Mouse (Mus musculus): ENCODE data around the gene Dnajc28.
"Not testable (repeated sequence)": the region's sequence is repeated elsewhere in the genome, so short reads cannot be mapped to it uniquely, and the experiment has no call there.

The Dnajc28 gene

GRCm38 (mm10) chr16:91618511-91619501, at the start of gene Dnajc28:
TSS of gene Dnajc28 (minus strand) at chr16:91619026.
- peak; percentile 86 for DNase-seq

GRCm38 (mm10) chr16:91663795-91664194, 45.0 kb upstream of the Dnajc28 start:
- no peak for DNase-seq

- DNase-seq = no peak
Measured at GRCm38 (mm10) chr16:91662336-91662735, 43.5 kb upstream of the Dnajc28 start.

- DNase-seq = no peak
Measured at GRCm38 (mm10) chr16:91661397-91661796, 42.6 kb upstream of the Dnajc28 start.

- no peak for DNase-seq
Measured at GRCm38 (mm10) chr16:91659798-91660197, 41.0 kb upstream of the Dnajc28 start.

- no peak for DNase-seq
Measured at GRCm38 (mm10) chr16:91658471-91658870, 39.6 kb upstream of the Dnajc28 start.

GRCm38 (mm10) chr16:91657285-91657684, 38.5 kb upstream of the Dnajc28 start:
- no peak for DNase-seq

GRCm38 (mm10) chr16:91655285-91655684, 36.5 kb upstream of the Dnajc28 start:
- no peak for DNase-seq

- DNase-seq = no peak
Measured at GRCm38 (mm10) chr16:91652191-91652590, 33.4 kb upstream of the Dnajc28 start.

GRCm38 (mm10) chr16:91649781-91650180, 31.0 kb upstream of the Dnajc28 start:
- DNase-seq = no peak

GRCm38 (mm10) chr16:91649246-91649645, 30.4 kb upstream of the Dnajc28 start:
- DNase-seq = no peak

- DNase-seq = peak; percentile 93
Measured at GRCm38 (mm10) chr16:91648220-91648550, 29.4 kb upstream of the Dnajc28 start.

GRCm38 (mm10) chr16:91647461-91648219, 28.8 kb upstream of the Dnajc28 start, which contains the start of gene Son:
TSS of gene Son (plus strand) at chr16:91647506.
- DNase-seq = peak; percentile 98

GRCm38 (mm10) chr16:91646681-91647419, 28.0 kb upstream of the Dnajc28 start, which contains the start of gene Gart:
TSS of gene Gart (minus strand) at chr16:91646952.
- DNase-seq = peak; percentile 96

GRCm38 (mm10) chr16:91645995-91646602, 27.3 kb upstream of the Dnajc28 start:
- DNase-seq = no peak

- DNase-seq = not testable (repeated sequence)
Measured at GRCm38 (mm10) chr16:91645420-91645819, 26.6 kb upstream of the Dnajc28 start.

GRCm38 (mm10) chr16:91644901-91645300, 26.1 kb upstream of the Dnajc28 start:
- DNase-seq = no peak

- no peak for DNase-seq
Measured at GRCm38 (mm10) chr16:91640171-91640570, 21.3 kb upstream of the Dnajc28 start.

- DNase-seq = no peak
Measured at GRCm38 (mm10) chr16:91639636-91640035, 20.8 kb upstream of the Dnajc28 start.

GRCm38 (mm10) chr16:91639161-91639560, 20.3 kb upstream of the Dnajc28 start:
- DNase-seq = no peak

- no peak for DNase-seq
Measured at GRCm38 (mm10) chr16:91633641-91634040, 14.8 kb upstream of the Dnajc28 start.

GRCm38 (mm10) chr16:91632940-91633339, 14.1 kb upstream of the Dnajc28 start:
- no peak for DNase-seq

All from kidney, postnatal 10 days (tissue).